Mouse (Mus musculus) midbrain, postnatal 0 days (tissue): ENCODE measurements around the gene Xpo1. TPM values are rescaled to one million over a fixed set of nuclear protein-coding genes. Genes with fewer than 3 reads are reported as not detected.

Experiments used
- ATAC-seq: fragments of 200-750 bp; cut with Nextera tagmentation; 2 replicates; pipeline ENCODE4 v1.8.0; 2017; ENCODE audit warnings: moderate number of reproducible peaks, mild to moderate bottlenecking, moderate TSS enrichment, moderate library complexity; ENCODE audit not compliant: low FRiP score
- DNase-seq: peaks from one replicate; pipeline ENCODE4 v3.0.0-alpha.2; 2015; ENCODE audit warnings: low spot score
- H3K27ac ChIP-seq: fragments of 300-500 bp; sonication (generic); 2 replicates; pipeline ENCODE4 v1.5.1; 2014; ENCODE audit warnings: low read depth, mild to moderate bottlenecking, low read length, mixed read lengths
- H3K27me3 ChIP-seq: fragments of 300-500 bp; sonication (generic); 2 replicates; pipeline ENCODE4 v1.6.1; 2014; ENCODE audit warnings: low read length, control low read depth, mixed read lengths; ENCODE audit not compliant: insufficient read depth
- H3K36me3 ChIP-seq: fragments of 300-500 bp; sonication (generic); 2 replicates; pipeline ENCODE4 v1.6.1; 2014; ENCODE audit warnings: low read length, control low read depth, mixed read lengths; ENCODE audit not compliant: insufficient read depth
- H3K4me1 ChIP-seq: fragments of 300-500 bp; sonication (generic); 2 replicates; pipeline ENCODE4 v1.6.1; 2014; ENCODE audit warnings: mild to moderate bottlenecking, control low read depth, antibody characterized with exemption, low read length, mixed read lengths; ENCODE audit not compliant: insufficient read depth
- H3K4me2 ChIP-seq: fragments of 300-500 bp; sonication (generic); 2 replicates; pipeline ENCODE4 v1.6.1; 2014; ENCODE audit warnings: low read depth, mild to moderate bottlenecking, low read length, mixed read lengths; ENCODE audit not compliant: poor library complexity, severe bottlenecking
- H3K4me3 ChIP-seq: fragments of 300-500 bp; sonication (generic); 2 replicates; pipeline ENCODE4 v1.5.1; 2014; ENCODE audit warnings: low read depth, mild to moderate bottlenecking, low read length, moderate library complexity
- H3K9ac ChIP-seq: fragments of 300-500 bp; sonication (generic); replicated peaks from 2 replicates; pipeline ENCODE4 v1.6.1; 2014; ENCODE audit warnings: mild to moderate bottlenecking, low read length, moderate library complexity, mixed read lengths; ENCODE audit not compliant: poor library complexity, severe bottlenecking
- H3K9me3 ChIP-seq: fragments of 300-500 bp; sonication (generic); 2 replicates; pipeline ENCODE4 v1.6.1; 2016; ENCODE audit warnings: low read length, control low read depth
- CTCF ChIP-seq: IDR thresholded peaks from 2 replicates; pipeline ENCODE4 v1.5.1; 2016; ENCODE audit warnings: antibody characterized with exemption, mild to moderate bottlenecking
- WGBS: fragments of 180-500 bp; shearing (Covaris S2); extraction: QIAGEN DNeasy Blood & Tissue Kit; methylation state at CpG from one replicate; pipeline ENCODE4 v1.1.7; 2014; 5-methylcytosine and 5-hydroxymethylcytosine counted together
- polyA plus RNA-seq: library from polyadenylated mRNA; unstranded; fragments of >200 nt; fragmentation: Nextera tagmentation; extraction: Ambion mirVana; gene quantifications from 2 replicates; pipeline ENCODE4 v1.2.1, GENCODE M21; 2015
- total RNA-seq: library from RNA; depleted of rRNA; stranded (reverse); fragments of >200 nt; gene quantifications from 2 replicates; pipeline ENCODE4 v1.2.3, GENCODE M21; 2014

Xpo1 gene
- total and polyA plus RNA-seq, 2 experiments from 2014 or later, result 44.0 to 65.1 TPM

DNA sequence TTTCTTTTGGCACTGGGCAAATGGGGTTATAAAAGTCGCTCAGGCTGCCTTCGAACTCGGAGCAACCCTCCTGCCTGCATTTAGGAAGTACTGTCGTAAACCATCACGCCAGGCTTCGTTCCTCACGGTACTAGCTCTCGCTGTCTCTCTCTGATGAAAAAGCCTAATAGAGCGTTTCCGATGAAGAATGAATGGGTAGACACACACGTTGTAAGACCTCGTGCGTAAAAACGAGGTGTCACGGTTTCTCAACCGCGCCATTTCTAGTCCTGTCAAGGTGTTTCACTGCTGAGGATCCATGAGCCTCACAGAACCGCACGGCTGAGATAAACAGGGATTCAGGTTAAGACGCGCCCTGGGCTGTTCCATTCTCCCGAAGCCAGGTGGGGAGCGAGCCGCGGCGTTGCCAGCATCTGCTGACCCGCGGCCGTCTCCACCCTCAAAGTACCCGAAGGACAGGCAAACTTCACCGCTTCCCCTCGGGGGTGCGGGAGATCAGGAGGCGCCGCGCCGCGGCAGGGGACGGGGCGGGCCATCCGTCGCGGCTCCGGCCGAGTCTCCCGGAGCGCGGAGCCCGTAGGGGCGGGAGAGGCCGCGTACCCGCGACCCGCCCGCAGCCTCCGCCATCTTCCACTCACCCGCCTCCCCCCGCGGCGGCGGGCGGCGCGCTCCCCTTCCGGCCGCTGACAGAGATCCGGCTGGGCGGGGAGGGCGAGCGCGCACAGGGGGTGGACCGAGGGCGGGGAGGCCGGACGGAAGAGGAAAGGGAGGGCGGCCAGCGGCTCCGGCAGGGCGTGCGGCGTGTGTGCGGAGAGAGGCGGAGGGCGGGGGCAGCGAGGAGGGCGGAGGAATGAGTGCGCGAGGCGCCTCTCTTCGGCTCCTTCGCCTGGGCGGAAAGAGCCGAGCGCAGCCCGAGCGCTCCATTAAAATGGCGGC is 50.1 kb downstream of the Xpo1 start:
- no peaks in the 10 kb centered on the region for H3K27me3 ChIP-seq
- H3K36me3 ChIP-seq, result no peaks in the 10 kb centered on the region
- 0 out of 2 replicates have a peak, but pooled peaks cover 5% of the 10 kb centered on the region for H3K4me1 ChIP-seq
- H3K9me3 ChIP-seq, result no peaks in the 10 kb centered on the region
- DNase-seq, result peak; percentile 97
- peak overlapping the region; percentile 98 for H3K9ac ChIP-seq
- H3K27ac ChIP-seq, result peak overlapping the region; percentile 95
- ATAC-seq, result peak; percentile 97
- no peak; the same call in none of the 2 replicates for TF ChIP-seq CTCF
- peak overlapping the region; percentile 97 for H3K4me3 ChIP-seq
- WGBS, result under 1% methylated on average over 55 of the region's 98 CpGs
- H3K4me2 ChIP-seq, result peak overlapping the region; percentile 46

DNA sequence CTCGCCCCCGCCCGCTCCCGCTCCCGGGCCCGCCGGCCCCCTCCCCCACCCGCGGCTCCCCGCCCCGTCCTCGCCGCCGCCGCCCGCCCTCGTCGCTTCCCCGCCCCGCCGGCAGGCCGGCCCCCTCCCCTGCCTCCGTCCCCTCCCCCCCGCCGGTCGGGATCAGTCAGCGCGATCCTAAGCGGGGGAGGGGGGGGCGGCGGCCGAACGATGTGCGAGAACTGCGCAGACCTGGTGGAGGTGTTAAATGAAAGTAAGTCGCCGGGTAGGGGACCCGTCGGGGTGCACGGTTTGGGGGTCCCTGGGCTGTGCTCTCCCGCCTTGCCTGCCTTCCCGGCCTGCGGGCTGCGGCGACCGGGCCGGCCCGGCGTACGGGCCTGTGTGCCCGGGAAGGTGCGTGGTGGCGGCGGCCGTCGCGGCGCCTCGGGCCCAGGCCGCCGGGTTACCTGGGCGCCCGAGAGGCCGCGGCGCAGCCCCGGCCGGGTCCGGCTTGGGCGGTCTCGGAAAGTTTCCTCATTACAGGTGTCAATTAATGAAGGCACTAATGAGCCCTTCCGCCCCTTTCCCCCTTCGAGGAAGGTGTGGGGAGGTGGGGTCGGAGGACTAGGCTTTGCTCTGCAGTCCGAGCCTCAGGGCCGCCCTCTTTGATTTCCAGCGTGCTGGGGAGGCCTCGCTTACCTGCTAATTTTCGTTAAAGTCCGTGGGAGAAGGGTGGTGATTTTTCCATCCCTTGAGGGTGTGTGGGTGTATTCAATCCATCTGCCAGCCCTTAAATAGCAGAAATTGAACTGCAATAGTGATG is 51.1 kb downstream of the Xpo1 start, which contains the start of gene Usp34:
Gene Usp34, plus strand, starts transcription at position 132 of the 802 bp plus-strand sequence.
- Histone ChIP-seq H3K9me3 (no peaks in the 10 kb centered on the region), H3K4me3 (peak within 1 kb of the TSS; percentile 97), H3K4me2 (peak within 1 kb of the TSS; percentile 58), H3K27ac (peak within 1 kb of the TSS; percentile 95), H3K36me3 (no peaks in the 10 kb centered on the region), H3K4me1 (0 out of 2 replicates have a peak, but pooled peaks cover 5% of the 10 kb centered on the region), H3K27me3 (no peaks in the 10 kb centered on the region), H3K9ac (peak within 1 kb of the TSS; percentile 98)
- peak; percentile 55; the same call in 1 of the 2 replicates for ATAC-seq
- no peak for TF ChIP-seq CTCF
- DNase-seq, result peak; percentile 9
- 0% methylated on average over 32 of the region's 80 CpGs for WGBS

DNA sequence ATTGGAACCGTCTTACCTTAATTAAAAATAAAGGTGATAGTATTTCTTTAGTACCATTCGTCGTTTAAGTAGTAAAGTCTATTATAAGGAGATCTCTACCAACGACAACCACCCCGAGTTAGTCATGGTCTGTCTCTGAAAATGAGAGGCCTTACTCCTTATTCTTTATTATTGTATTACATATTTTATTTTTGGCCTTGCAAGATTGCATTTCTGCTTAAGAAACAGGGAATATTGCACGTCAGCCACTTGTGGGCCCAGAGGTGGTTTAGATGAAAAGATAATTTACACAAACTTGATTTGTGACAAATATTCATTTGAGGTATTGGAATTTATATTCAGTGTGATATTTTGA is 51.7 kb downstream of the Xpo1 start:
- H3K4me3 ChIP-seq, result peak overlapping the region; percentile 97

DNA sequence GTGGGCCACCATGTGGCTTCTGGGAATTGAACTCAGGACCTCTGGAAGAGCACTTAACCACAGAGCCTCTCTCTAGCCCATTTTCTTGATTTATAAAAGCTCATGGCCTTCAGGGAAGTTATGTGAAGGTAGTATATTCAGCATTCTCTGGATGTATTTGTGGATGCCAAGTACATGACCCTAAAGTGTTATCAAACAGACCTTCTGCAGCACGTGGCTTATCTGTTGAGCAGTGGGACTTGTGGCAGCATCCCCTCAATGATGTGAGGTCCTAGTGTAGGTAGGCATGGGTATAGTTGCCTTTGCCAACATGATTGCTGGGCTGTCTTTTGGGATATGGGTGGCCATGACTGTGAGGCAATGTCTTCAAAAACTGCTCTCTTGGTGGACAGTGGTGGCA is 57.7 kb downstream of the Xpo1 start:
- no peak overlapping the region for H3K4me2 ChIP-seq
- H3K36me3 ChIP-seq, result no peaks in the 10 kb centered on the region
- no peak overlapping the region for H3K4me3 ChIP-seq
- H3K9me3 ChIP-seq, result no peaks in the 10 kb centered on the region
- H3K27me3 ChIP-seq, result no peaks in the 10 kb centered on the region
- TF ChIP-seq CTCF, result no peak
- 0 out of 2 replicates have a peak, but pooled peaks cover 1% of the 10 kb centered on the region for H3K4me1 ChIP-seq
- no peak overlapping the region for H3K27ac ChIP-seq
- no peak for DNase-seq
- ATAC-seq, result no peak
- WGBS, result 100% methylated on average over 1 of the region's 1 CpGs
- H3K9ac ChIP-seq, result no peak overlapping the region

More for the DNA sequence above, 51.7 kb downstream of the Xpo1 start:
- no peak for DNase-seq
- Histone ChIP-seq H3K27me3 (no peaks in the 10 kb centered on the region), H3K9ac (peak overlapping the region; percentile 98), H3K27ac (peak overlapping the region; percentile 95), H3K4me1 (0 out of 2 replicates have a peak, but pooled peaks cover 5% of the 10 kb centered on the region), H3K4me2 (peak overlapping the region; percentile 58), H3K36me3 (no peaks in the 10 kb centered on the region), H3K9me3 (no peaks in the 10 kb centered on the region)
- TF ChIP-seq CTCF, result no peak
- no peak for ATAC-seq
- WGBS, result 2% methylated on average over 6 of the region's 6 CpGs

DNA sequence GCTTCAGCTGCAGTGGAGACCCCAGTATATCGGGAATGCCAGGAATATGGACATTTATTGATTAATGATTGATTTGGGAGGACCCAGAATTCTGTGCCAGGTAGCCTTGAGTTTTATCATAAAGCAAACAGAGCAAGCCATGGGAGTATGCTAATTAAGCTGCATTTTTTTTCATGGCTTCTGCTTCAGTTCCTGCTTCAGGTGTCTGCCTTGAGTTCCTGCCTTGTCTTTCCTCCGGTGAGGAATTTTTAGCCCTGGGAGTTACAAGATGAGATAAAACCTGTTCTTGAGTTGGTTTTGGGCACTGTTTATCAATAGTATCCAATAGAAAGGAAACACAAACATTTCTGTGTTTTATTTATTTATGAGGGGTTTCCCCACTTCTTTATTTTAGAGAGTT is 73.6 kb downstream of the Xpo1 start:
- no peak overlapping the region for H3K4me2 ChIP-seq
- no peak for ATAC-seq
- 94% methylated on average over 2 of the region's 2 CpGs for WGBS

More for the DNA sequence above, 73.6 kb downstream of the Xpo1 start:
- Histone ChIP-seq H3K9me3 (no peaks in the 10 kb centered on the region), H3K9ac (no peak overlapping the region), H3K36me3 (no peaks in the 10 kb centered on the region), H3K4me3 (no peak overlapping the region), H3K27me3 (no peaks in the 10 kb centered on the region), H3K4me1 (no peaks in the 10 kb centered on the region), H3K27ac (no peak overlapping the region)
- TF ChIP-seq CTCF, result no peak
- DNase-seq, result no peak
